Mouse (Mus musculus) midbrain, postnatal 0 days (tissue): ENCODE data around the gene Prss21. TPM values are rescaled to one million over a fixed set of nuclear protein-coding genes. Genes with fewer than 3 reads are reported as not detected.
"Not testable (repeated sequence)": the region's sequence is repeated elsewhere in the genome, so short reads cannot be mapped to it uniquely, and the experiment has no call there.

Experiments used
- ATAC-seq: fragments of 200-750 bp; cut with Nextera tagmentation; 2 replicates; pipeline ENCODE4 v1.8.0; 2017; ENCODE audit warnings: moderate number of reproducible peaks, mild to moderate bottlenecking, moderate TSS enrichment, moderate library complexity; ENCODE audit not compliant: low FRiP score
- DNase-seq: peaks from one replicate; pipeline ENCODE4 v3.0.0-alpha.2; 2015; ENCODE audit warnings: low spot score
- H3K27ac ChIP-seq: fragments of 300-500 bp; sonication (generic); 2 replicates; pipeline ENCODE4 v1.5.1; 2014; ENCODE audit warnings: low read depth, mild to moderate bottlenecking, low read length, mixed read lengths
- H3K27me3 ChIP-seq: fragments of 300-500 bp; sonication (generic); 2 replicates; pipeline ENCODE4 v1.6.1; 2014; ENCODE audit warnings: low read length, control low read depth, mixed read lengths; ENCODE audit not compliant: insufficient read depth
- H3K36me3 ChIP-seq: fragments of 300-500 bp; sonication (generic); 2 replicates; pipeline ENCODE4 v1.6.1; 2014; ENCODE audit warnings: low read length, control low read depth, mixed read lengths; ENCODE audit not compliant: insufficient read depth
- H3K4me1 ChIP-seq: fragments of 300-500 bp; sonication (generic); 2 replicates; pipeline ENCODE4 v1.6.1; 2014; ENCODE audit warnings: mild to moderate bottlenecking, control low read depth, antibody characterized with exemption, low read length, mixed read lengths; ENCODE audit not compliant: insufficient read depth
- H3K4me2 ChIP-seq: fragments of 300-500 bp; sonication (generic); 2 replicates; pipeline ENCODE4 v1.6.1; 2014; ENCODE audit warnings: low read depth, mild to moderate bottlenecking, low read length, mixed read lengths; ENCODE audit not compliant: poor library complexity, severe bottlenecking
- H3K4me3 ChIP-seq: fragments of 300-500 bp; sonication (generic); 2 replicates; pipeline ENCODE4 v1.5.1; 2014; ENCODE audit warnings: low read depth, mild to moderate bottlenecking, low read length, moderate library complexity
- H3K9ac ChIP-seq: fragments of 300-500 bp; sonication (generic); replicated peaks from 2 replicates; pipeline ENCODE4 v1.6.1; 2014; ENCODE audit warnings: mild to moderate bottlenecking, low read length, moderate library complexity, mixed read lengths; ENCODE audit not compliant: poor library complexity, severe bottlenecking
- H3K9me3 ChIP-seq: fragments of 300-500 bp; sonication (generic); 2 replicates; pipeline ENCODE4 v1.6.1; 2016; ENCODE audit warnings: low read length, control low read depth
- CTCF ChIP-seq: IDR thresholded peaks from 2 replicates; pipeline ENCODE4 v1.5.1; 2016; ENCODE audit warnings: antibody characterized with exemption, mild to moderate bottlenecking
- WGBS: fragments of 180-500 bp; shearing (Covaris S2); extraction: QIAGEN DNeasy Blood & Tissue Kit; methylation state at CpG from one replicate; pipeline ENCODE4 v1.1.7; 2014; 5-methylcytosine and 5-hydroxymethylcytosine counted together
- microRNA-seq: library from miRNA; unstranded; fragments of <30 nt; microRNA quantifications from one replicate; pipeline ENCODE4, GENCODE M21; 2016; ENCODE audit warnings: borderline number of aligned reads
- polyA plus RNA-seq: library from polyadenylated mRNA; unstranded; fragments of >200 nt; fragmentation: Nextera tagmentation; extraction: Ambion mirVana; gene quantifications from 2 replicates; pipeline ENCODE4 v1.2.1, GENCODE M21; 2015
- total RNA-seq: library from RNA; depleted of rRNA; stranded (reverse); fragments of >200 nt; gene quantifications from 2 replicates; pipeline ENCODE4 v1.2.3, GENCODE M21; 2014; rRNA removed

Gene Prss21
- total and polyA plus RNA-seq, 2 experiments from 2014 or later: not detected

DNA sequence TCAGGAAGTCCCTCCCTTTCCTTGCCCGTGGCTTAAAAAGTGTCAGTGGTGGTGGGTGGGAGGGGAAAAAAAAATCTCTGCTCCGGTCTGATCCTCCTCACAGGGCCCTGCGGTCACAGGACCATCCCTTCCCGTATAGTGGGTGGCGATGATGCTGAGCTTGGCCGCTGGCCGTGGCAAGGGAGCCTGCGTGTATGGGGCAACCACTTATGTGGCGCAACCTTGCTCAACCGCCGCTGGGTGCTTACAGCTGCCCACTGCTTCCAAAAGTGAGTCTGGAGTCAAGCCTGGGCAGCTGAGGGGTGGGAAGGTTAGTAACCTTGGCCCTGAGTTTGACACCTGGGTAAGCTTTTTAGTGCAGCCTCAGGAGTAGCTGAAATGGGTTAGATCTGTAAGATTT lies 657 bp downstream of the Prss21 start:
- Histone ChIP-seq H3K4me2 (no peak overlapping the region), H3K9ac (no peak overlapping the region), H3K27ac (no peak overlapping the region), H3K4me3 (no peak overlapping the region), H3K9me3 (no peaks in the 10 kb centered on the region), H3K27me3 (no peaks in the 10 kb centered on the region), H3K36me3 (no peaks in the 10 kb centered on the region), H3K4me1 (no peaks in the 10 kb centered on the region)
- 90% methylated on average over 11 of the region's 11 CpGs for WGBS
- no peak for ATAC-seq
- no peak for TF ChIP-seq CTCF
- no peak for DNase-seq

GRCm38 (mm10) chr17:23873884-23874856 lies 6.3 kb downstream of the Prss21 start:
- Histone ChIP-seq H3K27me3 (no peaks in the 10 kb centered on the region), H3K9me3 (no peaks in the 10 kb centered on the region), H3K36me3 (no peaks in the 10 kb centered on the region), H3K9ac (no peak overlapping the region), H3K27ac (no peak overlapping the region), H3K4me1 (no peaks in the 10 kb centered on the region), H3K4me3 (no peak overlapping the region), H3K4me2 (no peak overlapping the region)
- 0 out of 2 replicates have a peak, but pooled peaks have one; percentile 28 for ATAC-seq
- 42% methylated on average over 8 of the region's 8 CpGs for WGBS
- DNase-seq: peak; percentile 49
- peak; percentile 78 for TF ChIP-seq CTCF

- WGBS: 49% methylated on average over 3 of the region's 3 CpGs
- Histone ChIP-seq H3K4me3 (no peak overlapping the region), H3K27ac (no peak overlapping the region), H3K27me3 (no peaks in the 10 kb centered on the region), H3K9ac (no peak overlapping the region), H3K4me2 (no peak overlapping the region), H3K9me3 (no peaks in the 10 kb centered on the region), H3K36me3 (no peaks in the 10 kb centered on the region), H3K4me1 (no peaks in the 10 kb centered on the region)
- peak; percentile 75 for DNase-seq
- TF ChIP-seq CTCF: no peak
- peak; percentile 84 for ATAC-seq
Measured at GRCm38 (mm10) chr17:23876741-23877140, 8.9 kb downstream of the Prss21 start.

- 69% methylated on average over 2 of the region's 2 CpGs for WGBS
- H3K27ac ChIP-seq: no peak overlapping the region; the same call in 1 of the 2 replicates
Measured at GRCm38 (mm10) chr17:23877166-23877565, 9.3 kb downstream of the Prss21 start.

GRCm38 (mm10) chr17:23880576-23880975 lies 12.7 kb downstream of the Prss21 start, which contains the start of the genes Dcpp1 and Dcpp2:
Gene Dcpp1 (plus strand): TSS chr17:23880876.
Gene Dcpp2 (plus strand): TSS chr17:23880880.
- 69% methylated on average over 4 of the region's 4 CpGs for WGBS
- H3K36me3 ChIP-seq, H3K4me3 ChIP-seq, H3K9ac ChIP-seq, ATAC-seq, H3K4me1 ChIP-seq, H3K27me3 ChIP-seq, H3K9me3 ChIP-seq, H3K27ac ChIP-seq, H3K4me2 ChIP-seq, DNase-seq: not testable (repeated sequence)

More at GRCm38 (mm10) chr17:23877166-23877565, 9.3 kb downstream of the Prss21 start:
- Histone ChIP-seq H3K9me3 (no peaks in the 10 kb centered on the region), H3K36me3 (no peaks in the 10 kb centered on the region), H3K4me2 (no peak overlapping the region), H3K9ac (no peak overlapping the region), H3K4me3 (no peak overlapping the region), H3K27me3 (no peaks in the 10 kb centered on the region), H3K4me1 (no peaks in the 10 kb centered on the region)
- DNase-seq (peak; percentile 34), ATAC-seq (peak; percentile 80)
- TF ChIP-seq CTCF: no peak

DNA sequence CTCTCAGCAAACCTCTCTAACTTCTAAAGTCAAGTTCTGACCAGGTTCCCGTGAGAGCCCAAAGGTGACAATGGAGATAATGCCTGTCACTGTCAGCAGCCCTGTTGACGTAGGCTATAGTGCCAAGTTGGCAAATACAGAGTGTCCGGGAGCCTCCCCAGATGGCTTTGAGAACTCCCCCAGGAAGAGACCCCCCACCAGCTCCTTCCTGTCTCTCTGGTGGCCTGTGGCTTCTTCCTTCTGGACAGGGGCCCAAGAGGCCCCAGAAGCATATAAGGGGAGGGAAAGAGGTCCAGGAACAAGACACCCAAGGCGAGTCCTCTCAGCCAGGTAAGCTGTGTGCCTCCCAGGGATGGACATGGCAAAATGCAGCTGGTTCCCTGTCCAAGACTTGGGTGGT lies 49.3 kb downstream of the Prss21 start, which contains the start of gene Dcpp3:
Gene Dcpp3 (plus strand): TSS at position 301 of the 400 bp plus-strand sequence.
- not testable (repeated sequence) for ATAC-seq, H3K4me1 ChIP-seq, DNase-seq, H3K36me3 ChIP-seq, H3K4me2 ChIP-seq, H3K9me3 ChIP-seq, H3K27ac ChIP-seq, H3K9ac ChIP-seq, H3K4me3 ChIP-seq, H3K27me3 ChIP-seq
- WGBS: 73% methylated on average over 4 of the region's 4 CpGs

Small RNA genes within 50 kb of the gene (microRNA-seq; reads per million reads assigned to microRNA genes)
- gene Mir5125: 2.7 reads per million

Other genes with a start within 250 kb of the Prss21 start
- 0.33 and 0.66 TPM in 2 replicates for gene Mmp25, start 222.8 kb upstream of the Prss21 start, total RNA-seq
- 0.98 and 1.0 TPM in 2 replicates for gene Mmp25, start 222.8 kb upstream of the Prss21 start, polyA plus RNA-seq
- not detected in 2 replicates for gene Bicdl2, start 207.6 kb upstream of the Prss21 start, total RNA-seq
- 0.10 TPM in 1 of 2 replicates, not detected in the other for gene Bicdl2, start 207.6 kb upstream of the Prss21 start, polyA plus RNA-seq
- gene Hcfc1r1, start 194.5 kb upstream of the Prss21 start, total RNA-seq: 87.3 and 194 TPM in 2 replicates
- 210 and 212 TPM in 2 replicates for gene Hcfc1r1, start 194.5 kb upstream of the Prss21 start, polyA plus RNA-seq
- gene Thoc6, start 194.2 kb upstream of the Prss21 start, total RNA-seq: 16.7 and 21.5 TPM in 2 replicates
- 21.1 and 23.2 TPM in 2 replicates for gene Thoc6, start 194.2 kb upstream of the Prss21 start, polyA plus RNA-seq
- 3.9 and 4.2 TPM in 2 replicates for gene Tnfrsf12a, start 190.6 kb upstream of the Prss21 start, total RNA-seq
- 3.3 TPM in 2 replicates for gene Tnfrsf12a, start 190.6 kb upstream of the Prss21 start, polyA plus RNA-seq
- 0.60 and 0.99 TPM in 2 replicates for gene Cldn6, start 188.8 kb upstream of the Prss21 start, total RNA-seq
- 0.31 and 0.56 TPM in 2 replicates for gene Cldn6, start 188.8 kb upstream of the Prss21 start, polyA plus RNA-seq
- 0.19 and 0.55 TPM in 2 replicates for gene Cldn9, start 184.0 kb upstream of the Prss21 start, total RNA-seq
- 0.25 TPM in 1 of 2 replicates, not detected in the other for gene Cldn9, start 184.0 kb upstream of the Prss21 start, polyA plus RNA-seq
- 0.19 TPM in 1 of 2 replicates, not detected in the other for gene 1520401A03Rik, start 145.3 kb upstream of the Prss21 start, total RNA-seq
- gene 1520401A03Rik, start 145.3 kb upstream of the Prss21 start, polyA plus RNA-seq: 0.15 TPM in 1 of 2 replicates, not detected in the other
- gene Pkmyt1, start 141.7 kb upstream of the Prss21 start, total RNA-seq: 18.3 and 18.4 TPM in 2 replicates
- 18.0 and 18.3 TPM in 2 replicates for gene Pkmyt1, start 141.7 kb upstream of the Prss21 start, polyA plus RNA-seq
- 83.6 and 103 TPM in 2 replicates for gene Paqr4, start 127.2 kb upstream of the Prss21 start, total RNA-seq
- 66.0 and 73.8 TPM in 2 replicates for gene Paqr4, start 127.2 kb upstream of the Prss21 start, polyA plus RNA-seq
- 0.38 and 2.5 TPM in 2 replicates for gene Kremen2, start 122.2 kb upstream of the Prss21 start, total RNA-seq
- 1.3 TPM in 2 replicates for gene Kremen2, start 122.2 kb upstream of the Prss21 start, polyA plus RNA-seq
- gene Flywch1, start 96.5 kb upstream of the Prss21 start, total RNA-seq: 248 and 253 TPM in 2 replicates
- 188 TPM in 2 replicates for gene Flywch1, start 96.5 kb upstream of the Prss21 start, polyA plus RNA-seq
- 94.8 and 96.5 TPM in 2 replicates for gene Flywch2, start 82.0 kb upstream of the Prss21 start, total RNA-seq
- gene Flywch2, start 82.0 kb upstream of the Prss21 start, polyA plus RNA-seq: 128 and 133 TPM in 2 replicates
- gene Srrm2, start 77.5 kb upstream of the Prss21 start, total RNA-seq: 162 and 196 TPM in 2 replicates
- 351 and 443 TPM in 2 replicates for gene Srrm2, start 77.5 kb upstream of the Prss21 start, polyA plus RNA-seq
- 1,027 and 1,129 TPM in 2 replicates for gene Elob, start 38.9 kb upstream of the Prss21 start, total RNA-seq
- 1,525 and 1,526 TPM in 2 replicates for gene Elob, start 38.9 kb upstream of the Prss21 start, polyA plus RNA-seq
- gene Prss33, start 32.0 kb upstream of the Prss21 start, total RNA-seq: not detected in 2 replicates
- 0.17 TPM in 1 of 2 replicates, not detected in the other for gene Prss33, start 32.0 kb upstream of the Prss21 start, polyA plus RNA-seq
- gene Prss32, start 24.2 kb upstream of the Prss21 start, total RNA-seq: not detected in 2 replicates
- gene Prss32, start 24.2 kb upstream of the Prss21 start, polyA plus RNA-seq: 0.23 and 0.60 TPM in 2 replicates
- 0.11 and 1.8 TPM in 2 replicates for gene Prss41, start 23.9 kb upstream of the Prss21 start, total RNA-seq
- gene Prss41, start 23.9 kb upstream of the Prss21 start, polyA plus RNA-seq: 1.3 and 2.2 TPM in 2 replicates
- gene Dcpp1, start 12.8 kb downstream of the Prss21 start, total RNA-seq: 2.0 TPM in 1 of 2 replicates, not detected in the other
- not detected in 2 replicates for gene Dcpp1, start 12.8 kb downstream of the Prss21 start, polyA plus RNA-seq
- gene Dcpp2, start 12.8 kb downstream of the Prss21 start, total RNA-seq: not detected in 2 replicates
- gene Dcpp2, start 12.8 kb downstream of the Prss21 start, polyA plus RNA-seq: not detected in 2 replicates
- gene Dcpp3, start 49.4 kb downstream of the Prss21 start, total RNA-seq: not detected in 2 replicates
- not detected in 2 replicates for gene Dcpp3, start 49.4 kb downstream of the Prss21 start, polyA plus RNA-seq
- not detected in 2 replicates for gene Sbp, start 73.6 kb downstream of the Prss21 start, total RNA-seq
- not detected in 2 replicates for gene Sbp, start 73.6 kb downstream of the Prss21 start, polyA plus RNA-seq
- gene Sbpl, start 87.2 kb downstream of the Prss21 start, total RNA-seq: not detected in 2 replicates
- gene Sbpl, start 87.2 kb downstream of the Prss21 start, polyA plus RNA-seq: not detected in 2 replicates
- gene Prss30, start 112.5 kb downstream of the Prss21 start, total RNA-seq: 1.8 TPM in 1 of 2 replicates, not detected in the other
- 0.15 and 0.17 TPM in 2 replicates for gene Prss30, start 112.5 kb downstream of the Prss21 start, polyA plus RNA-seq
- not detected in 2 replicates for gene Prss22, start 130.0 kb downstream of the Prss21 start, total RNA-seq
- gene Prss22, start 130.0 kb downstream of the Prss21 start, polyA plus RNA-seq: 0.17 TPM in 1 of 2 replicates, not detected in the other
- gene Prss27, start 170.1 kb downstream of the Prss21 start, total RNA-seq: not detected in 2 replicates
- gene Prss27, start 170.1 kb downstream of the Prss21 start, polyA plus RNA-seq: not detected in 2 replicates
- 92.0 and 99.8 TPM in 2 replicates for gene Kctd5, start 205.4 kb downstream of the Prss21 start, total RNA-seq
- gene Kctd5, start 205.4 kb downstream of the Prss21 start, polyA plus RNA-seq: 80.2 and 81.3 TPM in 2 replicates